Mouse (Mus musculus): ENCODE data around the gene Gm4177. TPM values are rescaled to one million over a fixed set of nuclear protein-coding genes. Genes with fewer than 3 reads are reported as not detected.
"Not testable (repeated sequence)": the region's sequence is repeated elsewhere in the genome, so short reads cannot be mapped to it uniquely, and the experiment has no call there.

Gene Gm4177
- total RNA-seq (2021): not detected
- long read RNA-seq, experiment 1: 0 reads
- long read RNA-seq, experiment 2: 0 reads

GRCm38 (mm10) chr7:21796628-21797027, at the start of gene Gm4177:
Gene Gm4177, minus strand, starts transcription at chr7:21796728.
- DNase-seq (ENCODE audit: low spot score in 2 of 2): not testable (repeated sequence)

GRCm38 (mm10) chr7:21844167-21844566, 47.6 kb upstream of the Gm4177 start, which contains the start of gene Gm5725:
Gene Gm5725, minus strand, starts transcription at chr7:21844267.
- not testable (repeated sequence) for DNase-seq (ENCODE audit: low spot score in 2 of 2)

- not testable (repeated sequence) for DNase-seq (ENCODE audit: low spot score in 2 of 2)
Observed at GRCm38 (mm10) chr7:21832051-21832450, 35.5 kb upstream of the Gm4177 start, which contains the start of gene Vmn1r135. Gene Vmn1r135, plus strand, starts transcription at chr7:21832351.

DNA sequence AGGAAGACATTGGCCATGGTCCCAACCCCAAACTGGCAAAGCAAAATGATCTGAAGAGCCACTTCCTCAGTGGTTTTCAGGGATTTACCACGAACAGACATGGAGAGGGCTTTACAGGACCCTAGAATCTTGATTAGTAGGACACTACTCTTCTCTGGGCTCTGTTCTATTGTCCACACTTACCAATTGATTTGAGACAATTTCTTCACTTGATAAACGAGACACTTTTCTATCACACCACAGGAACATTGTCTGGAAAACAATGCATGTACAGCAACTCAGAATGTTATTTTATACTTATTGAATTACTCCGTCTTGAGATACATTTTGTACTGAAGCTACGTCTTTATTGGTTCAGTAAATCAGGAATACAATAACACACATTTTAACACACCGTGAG, 35.2 kb downstream of the Gm4177 start, which contains the start of gene Gm4175:
TSS of gene Gm4175 (minus strand) at position 101 of the 400 bp plus-strand sequence.
- not testable (repeated sequence) for DNase-seq (ENCODE audit: low spot score in 2 of 2)

Other genes starting within 250 kb of the Gm4177 start
- gene Vmn1r132, start 182.6 kb downstream of the Gm4177 start, total RNA-seq (2021): not detected
- gene Gm4175, start 35.3 kb downstream of the Gm4177 start, total RNA-seq (2021): not detected
- not detected for gene Vmn1r135, start 35.6 kb upstream of the Gm4177 start, total RNA-seq (2021)
- gene Gm5725, start 47.5 kb upstream of the Gm4177 start, total RNA-seq (2021): not detected
- gene Gm5891, start 124.6 kb upstream of the Gm4177 start, total RNA-seq (2021): not detected
- not detected for gene Vmn1r137, start 197.9 kb upstream of the Gm4177 start, total RNA-seq (2021)
- not detected for gene Vmn1r138, start 232.2 kb upstream of the Gm4177 start, total RNA-seq (2021)

Measured in left cerebral cortex, adult 18-20 months (tissue).